ENCODE assay signal across 14 mouse cellular contexts in genomic region chr19:46290535-46291105, GRCm38 (mm10). TPM values are rescaled to one million over a fixed set of nuclear protein-coding genes. Genes with fewer than 3 reads are reported as not detected.
"Had no signal": no experiment of that assay in that cellular context is flagged by ENCODE, and none has a peak within 500 bp of the region (broad histone marks: within the 10 kb centered on the region; RNA-seq: fewer than 3 reads in every experiment).

No protein-coding gene starts in this region.

- H3K27me3 ChIP-seq: neural tube, embryonic 12.5 days had no signal

- H3K9me3 ChIP-seq: kidney, embryonic 15.5 days; limb, embryonic 13.5 days; liver, embryonic 13.5 days; neural tube, embryonic 12.5 days had no signal

- H3K27ac ChIP-seq: kidney, embryonic 15.5 days; limb, embryonic 13.5 days; liver, embryonic 13.5 days; neural tube, embryonic 12.5 days; stomach, postnatal 0 days had no signal

- DNase-seq: kidney, adult 2 months; kidney, postnatal 14 days; left cerebral cortex, postnatal 4 days; liver, embryonic 13.5 days; lung, adult 18-20 months; lung, postnatal 36 days; midbrain, embryonic 14.5 days; thymus, adult 2 months; thymus, postnatal 36 days had no signal

- H3K4me1 ChIP-seq: kidney, embryonic 15.5 days; limb, embryonic 13.5 days; liver, embryonic 13.5 days; neural tube, embryonic 12.5 days had no signal

- H3K4me3 ChIP-seq: kidney, embryonic 15.5 days; limb, embryonic 13.5 days; liver, embryonic 13.5 days; neural tube, embryonic 12.5 days had no signal

- H3K9ac ChIP-seq: kidney, embryonic 15.5 days; limb, embryonic 13.5 days; liver, embryonic 13.5 days; neural tube, embryonic 12.5 days had no signal

- H3K4me2 ChIP-seq: kidney, embryonic 15.5 days; limb, embryonic 13.5 days; liver, embryonic 13.5 days; neural tube, embryonic 12.5 days had no signal

RNA-seq across cellular contexts. Expression of gene Mfsd13a, which starts 50.3 kb away (rescaled TPM):
- total RNA-seq: neutrophil, adult 5-6 weeks had no signal
